Mouse (Mus musculus) lung, embryonic 14.5 days (tissue): ENCODE measurements around the gene Ogfod2. TPM values are rescaled to one million over a fixed set of nuclear protein-coding genes. Genes with fewer than 3 reads are reported as not detected.
A peak's percentile ranks its signal among the peaks of the same experiment; 100 is the strongest.

ENCODE experiments used
- ATAC-seq: fragments of 200-750 bp; cut with Nextera tagmentation; 2 replicates; pipeline ENCODE4 v1.8.0; 2017; ENCODE audit warnings: mild to moderate bottlenecking, moderate TSS enrichment, moderate library complexity; ENCODE audit not compliant: insufficient read depth
- DNase-seq: peaks from one replicate; pipeline ENCODE4 v3.0.0-alpha.2; 2015
- H3K27ac ChIP-seq: fragments of 300-500 bp; sonication (generic); 2 replicates; pipeline ENCODE4 v1.5.1; 2014; ENCODE audit warnings: low read depth, mild to moderate bottlenecking, moderate library complexity
- H3K27me3 ChIP-seq: fragments of 300-500 bp; sonication (generic); 2 replicates; pipeline ENCODE4 v1.6.1; 2014; ENCODE audit warnings: low read length, control low read depth; ENCODE audit not compliant: insufficient read depth
- H3K36me3 ChIP-seq: fragments of 300-500 bp; sonication (generic); 2 replicates; pipeline ENCODE4 v1.6.1; 2014; ENCODE audit warnings: control low read depth; ENCODE audit not compliant: insufficient read depth
- H3K4me1 ChIP-seq: fragments of 300-500 bp; sonication (generic); 2 replicates; pipeline ENCODE4 v1.6.1; 2014; ENCODE audit warnings: antibody characterized with exemption, control low read depth; ENCODE audit not compliant: insufficient read depth
- H3K4me2 ChIP-seq: fragments of 300-500 bp; sonication (generic); 2 replicates; pipeline ENCODE4 v1.6.1; 2014; ENCODE audit warnings: mild to moderate bottlenecking
- H3K4me3 ChIP-seq: fragments of 300-500 bp; sonication (generic); 2 replicates; pipeline ENCODE4 v1.5.1; 2014; ENCODE audit warnings: low read depth, low read length
- H3K9ac ChIP-seq: fragments of 300-500 bp; sonication (generic); 2 replicates; pipeline ENCODE4 v1.6.1; 2014
- H3K9me3 ChIP-seq: fragments of 300-500 bp; sonication (generic); 2 replicates; pipeline ENCODE4 v1.6.1; 2016; ENCODE audit warnings: low read depth, low read length, control low read depth
- CTCF ChIP-seq: IDR thresholded peaks from 2 replicates; pipeline ENCODE4 v1.5.1; 2016; ENCODE audit warnings: antibody characterized with exemption, low read depth
- WGBS: fragments of 180-500 bp; shearing (Covaris S2); extraction: QIAGEN DNeasy Blood & Tissue Kit; methylation state at CpG from one replicate; pipeline ENCODE4 v1.1.7; 2014; 5-methylcytosine and 5-hydroxymethylcytosine counted together
- polyA plus RNA-seq: library from polyadenylated mRNA; unstranded; fragments of >200 nt; fragmentation: Nextera tagmentation; extraction: Ambion mirVana; gene quantifications from 2 replicates; pipeline ENCODE4 v1.2.1, GENCODE M21; 2014

Gene Ogfod2
- polyA plus RNA-seq, 1 experiment from 2014 or later: 13.4 TPM

GRCm38 (mm10) chr5:124095077-124095581 is 17.0 kb upstream of the Ogfod2 start:
- 0 out of 2 replicates have a peak, but pooled peaks have one; percentile 2 for TF ChIP-seq CTCF
- no peaks in the 10 kb centered on the region for H3K36me3 ChIP-seq
- no peak for DNase-seq
- peak; percentile 71 for ATAC-seq
- H3K4me3 ChIP-seq: peak overlapping the region; percentile 34
- H3K9ac ChIP-seq: peak overlapping the region; percentile 10
- no peaks in the 10 kb centered on the region for H3K4me1 ChIP-seq
- peak overlapping the region; percentile 64 for H3K4me2 ChIP-seq
- WGBS: 11% methylated on average over 19 of the region's 19 CpGs
- no peaks in the 10 kb centered on the region for H3K27me3 ChIP-seq
- H3K9me3 ChIP-seq: no peaks in the 10 kb centered on the region
- H3K27ac ChIP-seq: no peak overlapping the region

DNA sequence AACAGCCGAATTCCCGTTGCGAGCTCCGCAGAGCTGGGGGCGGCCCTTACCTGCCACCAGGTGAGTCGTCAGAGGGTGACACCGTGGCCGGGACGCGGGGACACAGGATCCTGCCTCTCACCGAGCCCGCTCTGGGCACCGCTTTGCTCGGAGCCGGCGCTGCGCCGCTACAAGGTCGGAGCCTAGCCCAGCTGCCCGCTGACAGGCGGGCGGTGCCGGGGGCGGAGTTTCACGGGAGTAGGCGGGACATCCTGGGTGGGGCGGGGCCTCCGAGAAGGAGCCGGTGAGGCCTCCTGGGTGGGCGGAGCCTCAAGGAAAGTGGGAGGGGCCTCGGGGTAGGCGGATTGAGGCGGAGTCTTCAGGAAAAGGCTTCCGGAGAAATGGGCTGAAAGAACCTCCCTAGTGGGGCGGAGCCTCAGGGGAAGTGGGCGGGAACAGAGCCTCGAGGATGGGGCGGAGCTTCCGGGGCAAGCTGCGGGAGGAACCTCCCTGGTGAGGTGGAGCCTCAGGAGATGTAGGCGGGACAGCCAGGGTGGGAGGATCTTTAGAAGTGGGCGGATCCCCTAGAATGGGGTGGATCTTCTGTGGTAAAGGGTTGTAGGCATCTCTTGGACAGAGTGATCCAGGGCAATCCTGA is 16.4 kb upstream of the Ogfod2 start, which contains the start of gene Abcb9:
Abcb9 (minus strand) TSS at position 203 of the 637 bp plus-strand sequence.
- Histone ChIP-seq H3K36me3 (no peaks in the 10 kb centered on the region), H3K9ac (peak within 1 kb of the TSS; percentile 10), H3K27me3 (no peaks in the 10 kb centered on the region), H3K4me1 (no peaks in the 10 kb centered on the region), H3K27ac (no peak within 1 kb of the TSS), H3K4me3 (peak within 1 kb of the TSS; percentile 34), H3K9me3 (no peaks in the 10 kb centered on the region), H3K4me2 (peak within 1 kb of the TSS; percentile 64)
- TF ChIP-seq CTCF: no peak
- under 1% methylated on average over 42 of the region's 42 CpGs for WGBS
- ATAC-seq (peak; percentile 84), DNase-seq (peak; percentile 94)

GRCm38 (mm10) chr5:124098923-124099322 is 13.2 kb upstream of the Ogfod2 start:
- ATAC-seq (no peak), DNase-seq (no peak)
- WGBS: 72% methylated on average over 2 of the region's 2 CpGs
- Histone ChIP-seq H3K4me2 (no peak overlapping the region), H3K27ac (no peak overlapping the region), H3K4me1 (no peaks in the 10 kb centered on the region), H3K9ac (no peak overlapping the region), H3K9me3 (no peaks in the 10 kb centered on the region), H3K4me3 (no peak overlapping the region), H3K27me3 (no peaks in the 10 kb centered on the region), H3K36me3 (no peaks in the 10 kb centered on the region)
- no peak for TF ChIP-seq CTCF

DNA sequence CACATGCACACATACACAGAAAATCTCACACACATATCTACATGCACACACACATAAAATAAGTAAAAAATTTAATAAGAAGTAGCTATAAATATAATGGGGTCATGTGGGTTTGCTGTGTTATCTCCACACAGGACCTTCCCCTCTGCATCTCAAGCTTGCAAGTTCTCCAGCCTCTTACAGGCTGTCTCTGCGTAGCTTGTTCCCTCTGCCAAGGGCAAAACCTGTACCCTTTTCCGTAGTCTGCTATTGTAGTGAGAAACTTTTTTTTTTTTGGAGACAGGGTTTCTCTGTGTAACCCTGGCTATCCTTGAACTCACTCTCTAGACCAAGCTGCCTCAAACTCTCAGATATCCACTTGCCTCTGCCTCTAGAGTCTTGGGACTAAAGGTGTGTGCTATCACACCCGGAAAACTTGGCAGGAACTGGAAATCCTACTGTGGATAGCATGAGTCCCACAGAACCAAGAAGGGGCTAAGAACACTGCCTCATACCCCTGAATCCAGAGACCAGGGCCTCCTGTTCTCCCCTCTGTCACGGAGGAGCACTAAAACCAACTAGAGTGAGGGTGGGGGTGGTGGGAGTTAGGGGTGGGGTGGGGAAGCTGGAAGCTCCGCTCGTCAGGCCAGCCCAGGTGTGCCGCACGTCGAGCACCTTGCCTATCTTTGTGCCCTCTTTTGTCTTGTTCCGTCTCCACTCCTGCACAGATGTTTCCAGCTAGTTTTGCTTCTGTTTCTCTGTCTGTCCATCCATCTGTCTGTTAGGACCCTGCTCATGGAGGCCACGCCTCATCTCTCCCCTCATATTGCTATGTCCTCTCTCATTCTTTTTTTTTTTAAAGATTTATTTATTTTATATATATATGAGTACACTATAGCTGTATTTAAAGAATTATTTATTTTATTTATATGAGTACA is 11.7 kb upstream of the Ogfod2 start:
- Histone ChIP-seq H3K27me3 (no peaks in the 10 kb centered on the region), H3K27ac (no peak overlapping the region), H3K9ac (no peak overlapping the region), H3K9me3 (no peaks in the 10 kb centered on the region), H3K36me3 (no peaks in the 10 kb centered on the region), H3K4me1 (no peaks in the 10 kb centered on the region), H3K4me3 (no peak overlapping the region), H3K4me2 (no peak overlapping the region)
- TF ChIP-seq CTCF: no peak
- ATAC-seq (no peak), DNase-seq (no peak)
- 89% methylated on average over 11 of the region's 11 CpGs for WGBS

- H3K4me1 ChIP-seq: no peaks in the 10 kb centered on the region
- H3K36me3 ChIP-seq: no peaks in the 10 kb centered on the region
- WGBS: 79% methylated on average over 6 of the region's 6 CpGs
- no peak overlapping the region for H3K27ac ChIP-seq
- no peak overlapping the region for H3K4me2 ChIP-seq
- H3K27me3 ChIP-seq: no peaks in the 10 kb centered on the region
- no peak overlapping the region for H3K4me3 ChIP-seq
- no peak for ATAC-seq
- no peaks in the 10 kb centered on the region for H3K9me3 ChIP-seq
- no peak for DNase-seq
- no peak for TF ChIP-seq CTCF
- H3K9ac ChIP-seq: no peak overlapping the region
These were observed 9.8 kb upstream of the Ogfod2 start for GRCm38 (mm10) chr5:124102326-124102725.

GRCm38 (mm10) chr5:124103020-124103419 is 9.1 kb upstream of the Ogfod2 start:
- H3K36me3 ChIP-seq: no peaks in the 10 kb centered on the region
- H3K9ac ChIP-seq: no peak overlapping the region
- 70% methylated on average over 3 of the region's 3 CpGs for WGBS
- TF ChIP-seq CTCF: no peak
- no peak for ATAC-seq
- no peaks in the 10 kb centered on the region for H3K4me1 ChIP-seq
- H3K4me2 ChIP-seq: no peak overlapping the region
- H3K27ac ChIP-seq: no peak overlapping the region
- H3K9me3 ChIP-seq: no peaks in the 10 kb centered on the region
- H3K27me3 ChIP-seq: no peaks in the 10 kb centered on the region
- no peak overlapping the region for H3K4me3 ChIP-seq
- no peak for DNase-seq

- no peaks in the 10 kb centered on the region for H3K27me3 ChIP-seq
- no peak overlapping the region for H3K9ac ChIP-seq
- no peak for TF ChIP-seq CTCF
- no peak overlapping the region for H3K4me3 ChIP-seq
- H3K27ac ChIP-seq: no peak overlapping the region
- WGBS: 92% methylated on average over 9 of the region's 9 CpGs
- H3K4me1 ChIP-seq: no peaks in the 10 kb centered on the region
- no peak for DNase-seq
- no peak for ATAC-seq
- no peak overlapping the region for H3K4me2 ChIP-seq
- no peaks in the 10 kb centered on the region for H3K36me3 ChIP-seq
- no peaks in the 10 kb centered on the region for H3K9me3 ChIP-seq
These were observed 8.5 kb upstream of the Ogfod2 start for GRCm38 (mm10) chr5:124103552-124103951.
